Mouse (Mus musculus) heart, adult 9 months (tissue): Measurements from ENCODE around the gene Guk1.

Experiments
- DNase-seq, 2 experiments: peaks; one replicate each; pipeline ENCODE4 v3.0.0; 2022; ENCODE audit warnings: low spot score in 2 of 2

Gene Guk1

GRCm38 (mm10) chr11:59163255-59164236 is 28.5 kb downstream of the Guk1 start, which contains the start of gene Iba57:
Gene Iba57 (minus strand): TSS chr11:59163739.
- DNase-seq = peak; percentile 99

DNA sequence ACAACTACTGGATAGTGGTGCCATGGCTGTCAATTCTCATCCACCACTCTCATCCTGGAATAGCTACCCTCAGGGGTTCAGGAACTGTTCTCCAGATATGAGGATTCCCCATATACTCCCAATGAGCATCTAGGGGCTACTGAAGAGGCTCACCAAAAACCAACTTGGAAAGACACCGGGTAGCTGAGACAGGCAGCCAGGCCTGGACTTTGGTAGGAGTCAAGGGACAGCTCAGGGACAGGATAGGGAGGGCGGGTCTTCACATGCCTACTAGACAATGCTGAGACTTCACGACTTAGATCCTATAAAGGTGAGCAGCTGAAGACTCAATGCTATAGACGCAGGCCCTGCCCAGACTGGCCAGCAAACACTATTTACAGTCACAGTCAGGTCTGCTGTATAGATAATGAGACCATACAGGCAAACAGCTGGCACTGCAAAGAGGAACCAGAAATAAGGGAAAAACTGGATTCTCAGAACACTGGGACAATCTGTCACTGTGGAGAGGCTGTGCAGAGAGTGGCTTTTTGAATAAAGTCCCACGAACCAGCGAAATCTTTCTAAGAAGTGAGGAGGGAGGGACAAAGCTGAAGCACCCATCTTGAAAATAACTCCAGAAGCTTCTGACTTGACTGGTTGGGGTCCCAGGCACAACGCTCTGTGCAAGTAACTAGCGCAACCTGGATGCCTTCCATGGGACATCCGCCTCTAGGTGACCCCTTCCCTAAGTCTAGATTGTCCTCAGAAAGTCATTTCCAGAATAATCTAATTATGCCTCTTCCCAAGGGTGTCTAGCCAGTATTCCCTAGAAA is 29.4 kb downstream of the Guk1 start:
- DNase-seq = no peak

DNA sequence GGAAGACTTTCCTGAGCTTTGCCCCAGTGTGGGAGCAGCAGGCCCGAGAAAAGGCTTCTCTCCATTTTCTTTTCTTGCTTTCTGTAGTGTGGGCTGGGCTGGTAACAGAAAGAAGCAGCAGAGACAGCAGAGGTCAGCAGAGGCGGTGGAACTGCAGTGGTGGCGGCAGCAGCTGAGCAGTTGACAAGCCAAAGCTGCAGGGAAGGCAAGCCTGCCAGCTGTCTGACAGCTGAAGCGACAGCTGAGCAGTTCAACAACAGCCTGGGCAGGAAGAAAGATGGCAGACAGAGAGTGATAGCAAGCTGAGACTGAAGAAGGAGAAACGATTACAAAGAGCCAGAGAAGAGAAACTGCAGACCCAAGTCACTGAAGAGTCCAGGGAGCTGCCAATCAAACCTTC is 30.6 kb downstream of the Guk1 start:
- peak in 1 of 2 experiments; percentile 62 for DNase-seq

DNA sequence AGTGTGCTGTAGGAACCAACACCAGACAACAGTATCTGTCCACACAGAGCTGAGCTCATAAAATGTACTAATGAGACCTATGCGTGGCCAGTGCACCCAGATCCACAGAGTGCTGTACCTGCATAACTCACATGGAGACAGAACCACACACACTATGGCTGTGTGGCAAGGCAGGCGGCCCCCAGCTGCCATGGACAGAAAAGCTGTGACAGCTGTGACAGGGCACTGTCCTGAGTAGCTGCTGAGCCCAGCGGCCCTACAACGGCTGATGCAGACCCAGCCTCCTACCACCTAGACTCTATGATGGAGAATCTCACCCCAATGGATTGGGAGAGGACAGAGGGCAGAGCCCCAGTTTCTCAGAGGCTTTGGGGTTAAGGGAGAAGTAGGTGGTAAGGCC is 32.5 kb downstream of the Guk1 start:
- DNase-seq = no peak

GRCm38 (mm10) chr11:59159099-59159498 is 32.9 kb downstream of the Guk1 start:
- DNase-seq = no peak

DNA sequence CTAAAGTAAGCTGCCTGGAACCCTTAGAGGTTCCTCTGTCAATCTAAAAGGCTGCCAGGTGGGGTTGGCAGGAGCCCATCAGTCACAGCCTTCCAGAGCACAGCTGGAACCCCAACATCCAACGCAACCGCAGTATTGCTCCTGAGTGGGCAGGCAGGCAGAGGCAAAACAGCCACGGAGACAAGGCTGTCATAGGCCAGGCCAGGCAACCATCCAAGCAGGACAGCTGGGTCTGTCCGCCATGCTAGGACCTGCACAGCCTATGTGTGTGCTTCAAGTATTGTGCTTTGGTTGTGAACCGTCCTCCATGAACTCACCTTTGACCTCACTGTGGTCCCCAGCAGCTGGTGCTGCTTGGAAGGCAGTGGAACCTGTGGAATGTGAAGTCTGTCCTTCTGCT is 36.1 kb downstream of the Guk1 start:
- no peak for DNase-seq

GRCm38 (mm10) chr11:59154220-59154619 is 37.8 kb downstream of the Guk1 start:
- no peak for DNase-seq

- no peak for DNase-seq
These were observed 40.3 kb downstream of the Guk1 start for GRCm38 (mm10) chr11:59151729-59152128.

- no peak for DNase-seq
These were observed 42.7 kb downstream of the Guk1 start for GRCm38 (mm10) chr11:59149302-59149701.

DNA sequence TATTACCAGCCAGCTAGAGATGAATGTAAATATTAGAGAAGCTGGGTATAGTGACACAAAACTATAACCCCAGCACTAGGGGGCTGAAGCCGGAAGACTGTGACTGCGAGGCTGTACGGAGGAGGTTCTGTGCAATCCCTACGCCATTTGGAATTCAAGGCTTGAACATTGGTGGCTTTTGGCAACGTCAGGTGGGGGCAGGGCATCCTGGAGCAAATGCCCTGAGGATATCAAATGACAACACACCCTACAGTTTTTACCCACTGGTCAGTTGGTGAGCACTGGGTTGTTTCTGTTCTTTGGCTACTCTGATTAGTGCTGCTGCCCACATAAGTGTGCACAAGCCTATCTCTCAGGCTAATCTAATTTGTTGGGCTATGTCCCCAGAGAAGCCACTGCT is 49.0 kb downstream of the Guk1 start:
- no peak for DNase-seq

DNA sequence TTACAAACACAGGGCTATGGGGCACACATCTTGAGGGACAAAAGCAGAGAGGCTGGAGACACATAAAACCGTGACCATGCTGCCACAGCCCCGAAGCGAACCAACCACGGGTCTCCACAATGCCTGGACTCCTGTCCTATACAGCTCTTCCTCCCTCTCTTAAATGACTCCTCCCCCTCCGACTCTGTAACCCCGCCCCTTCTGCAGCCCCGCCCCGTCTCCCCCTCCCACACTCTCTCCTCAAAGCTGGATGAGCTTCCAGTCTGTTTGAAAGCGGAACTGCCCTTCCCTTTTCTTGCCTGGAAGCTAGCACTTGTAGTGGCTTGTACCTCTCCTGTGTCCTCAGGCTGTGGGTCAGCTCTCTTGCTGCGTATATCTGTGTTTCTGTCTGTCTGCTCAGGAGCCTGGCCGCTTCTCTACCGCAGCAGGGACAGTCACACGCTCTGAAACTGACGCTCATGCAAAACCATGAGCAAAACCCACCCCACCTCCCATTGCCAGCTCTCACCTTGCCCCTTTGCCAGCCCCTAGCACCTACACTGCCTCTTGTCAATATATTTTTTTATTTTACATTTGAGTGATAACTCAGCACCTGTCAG is 50.1 kb downstream of the Guk1 start:
- no peak for DNase-seq

DNA sequence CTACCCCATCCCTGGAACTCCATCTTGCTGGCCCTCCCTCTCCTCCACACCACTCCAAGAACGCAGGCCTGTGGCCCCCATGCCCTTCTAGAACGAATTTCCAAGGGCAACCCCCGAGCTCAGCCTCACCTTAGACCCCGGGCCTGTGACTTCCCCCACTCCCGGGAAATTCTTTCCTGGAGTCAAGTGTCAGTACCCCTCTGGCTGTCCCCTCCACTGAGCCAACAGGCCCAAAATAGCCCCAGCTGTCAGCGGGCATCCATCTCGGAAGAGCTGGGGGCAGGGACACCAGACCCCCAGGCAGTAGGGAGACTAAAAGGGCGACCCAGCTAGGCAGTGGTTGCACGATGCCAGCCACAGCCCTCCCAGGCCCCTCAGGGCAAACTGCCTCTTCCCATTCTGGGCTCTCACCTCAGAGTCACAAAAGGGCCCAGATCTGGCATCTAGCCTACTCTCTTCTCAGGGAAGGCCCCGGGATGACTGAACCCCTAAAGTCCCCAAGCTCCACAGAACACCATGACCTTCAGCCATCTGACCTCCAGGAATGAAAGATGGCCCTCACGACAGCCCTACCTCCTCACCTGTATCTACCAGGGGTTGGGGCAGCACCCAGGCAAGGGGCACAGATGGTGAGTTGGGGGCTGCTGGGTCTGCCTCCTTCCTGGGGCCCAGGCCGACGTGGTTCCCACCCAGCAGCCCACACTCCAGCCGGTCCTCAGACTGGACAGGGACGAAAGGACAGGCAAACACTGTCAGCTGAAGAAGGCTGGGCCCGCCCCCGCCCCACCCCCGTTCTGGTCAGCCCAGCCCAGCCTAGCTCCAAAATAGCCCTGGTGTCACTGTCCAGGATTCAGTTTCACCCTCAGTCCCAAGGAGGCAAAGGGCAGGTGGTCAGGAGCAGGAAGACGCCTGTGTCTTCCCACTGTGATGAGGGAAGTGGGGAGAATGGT is 53.2 kb downstream of the Guk1 start:
- DNase-seq = peak in 1 of 2 experiments; percentile 62

GRCm38 (mm10) chr11:59136994-59137706 is 54.9 kb downstream of the Guk1 start:
- DNase-seq = no peak

DNA sequence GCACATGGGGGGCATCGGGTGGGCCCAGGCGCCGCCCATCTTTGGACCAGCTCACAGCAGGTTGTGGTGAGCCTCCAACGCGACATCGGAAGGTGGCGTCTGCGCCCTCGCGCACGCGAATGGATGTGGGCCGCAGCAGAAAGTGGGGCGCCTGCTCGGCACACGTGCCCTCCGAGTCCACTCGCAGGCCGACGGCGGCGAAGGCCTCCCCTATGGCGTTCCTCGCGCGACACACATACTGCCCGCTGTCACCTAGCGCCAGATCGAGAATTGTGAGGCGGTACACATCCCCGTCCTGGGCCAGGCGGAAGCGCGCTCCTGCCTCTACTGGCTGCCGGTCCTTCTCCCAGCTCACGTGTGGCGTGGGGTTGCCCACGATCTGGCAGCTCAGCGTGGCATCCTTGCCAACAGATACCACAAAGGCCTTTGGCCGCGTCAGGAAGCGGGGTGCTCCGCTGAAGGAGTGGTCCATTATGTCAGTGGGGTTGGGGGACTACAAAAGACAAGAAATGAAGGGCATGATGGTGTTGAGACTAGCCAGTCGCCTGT is 56.0 kb downstream of the Guk1 start, which contains the start of gene Obscn:
Gene Obscn (minus strand): TSS at position 499 of the 549 bp plus-strand sequence.
- DNase-seq = no peak

GRCm38 (mm10) chr11:59135051-59135820 is 56.8 kb downstream of the Guk1 start:
- DNase-seq = no peak

DNA sequence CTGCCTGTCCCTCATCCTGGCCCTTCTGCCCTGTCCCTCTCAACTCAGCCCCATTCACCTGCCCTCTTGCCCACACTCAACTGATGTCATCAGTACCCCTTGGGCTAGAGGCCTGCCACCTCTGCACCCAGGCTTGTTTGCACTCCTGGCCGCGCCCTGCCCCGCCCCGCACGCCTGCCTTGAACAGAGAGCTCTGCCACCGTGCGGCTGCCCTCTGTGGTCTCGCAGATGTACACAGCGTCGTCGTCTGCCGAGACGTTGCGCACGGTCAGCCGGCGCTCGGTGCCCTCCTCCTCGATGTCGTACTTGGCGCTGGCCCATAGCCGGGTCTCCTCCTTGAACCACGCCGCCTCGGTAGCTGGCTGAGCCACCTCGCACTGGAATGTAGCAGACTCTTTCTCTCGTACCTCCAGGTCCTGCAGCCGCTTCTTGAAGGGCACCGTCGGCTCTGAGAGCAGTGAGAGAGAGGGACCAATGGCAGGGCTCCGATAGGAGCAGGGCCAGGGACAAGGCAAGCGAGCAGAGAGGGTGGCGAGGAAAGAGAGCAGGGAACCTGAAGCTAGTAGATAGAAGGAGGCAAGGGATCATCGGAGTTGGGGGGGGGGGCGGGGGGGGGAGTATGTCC is 57.5 kb downstream of the Guk1 start:
- no peak for DNase-seq
